15 mouse cellular contexts compared by ENCODE assay signal in genomic region chr3:62380420-62380819, GRCm38 (mm10). TPM values are rescaled to one million over a fixed set of nuclear protein-coding genes. Genes with fewer than 3 reads are reported as not detected.
"Had no signal": no experiment of that assay in that cellular context is flagged by ENCODE, and none has a peak within 500 bp of the region (broad histone marks: within the 10 kb centered on the region; RNA-seq: fewer than 3 reads in every experiment).

No protein-coding gene starts in this region.

- DNase-seq: kidney, adult 9 months; kidney, postnatal 4 days; lung, embryonic 14.5 days; midbrain, embryonic 14.5 days; right cerebral cortex, adult 18-20 months; thymus, postnatal 4 days had no signal

- ATAC-seq: hindbrain, postnatal 0 days had no signal

- H3K9me3 ChIP-seq: limb, embryonic 10.5 days; liver, embryonic 15.5 days had no signal

- H3K27ac ChIP-seq: hindbrain, postnatal 0 days; layer of hippocampus, adult 2 months; limb, embryonic 10.5 days; liver, embryonic 15.5 days; macrophage; stomach, postnatal 0 days had no signal

- H3K9ac ChIP-seq: liver, embryonic 15.5 days; lung, embryonic 14.5 days had no signal

- H3K4me2 ChIP-seq: liver, embryonic 11.5 days; liver, embryonic 15.5 days; lung, embryonic 14.5 days had no signal

- H3K36me3 ChIP-seq: limb, embryonic 10.5 days; liver, embryonic 15.5 days had no signal

- H3K27me3 ChIP-seq: liver, embryonic 15.5 days; megakaryocyte, embryonic 14.5 days had no signal

- H3K4me1 ChIP-seq: liver, embryonic 15.5 days; megakaryocyte, embryonic 14.5 days had no signal

- H3K4me3 ChIP-seq: layer of hippocampus, adult 2 months; limb, embryonic 10.5 days; liver, embryonic 15.5 days; megakaryocyte, embryonic 14.5 days; myocyte had no signal

RNA-seq across cellular contexts. Expression of gene Arhgef26, which starts 42.3 kb away (rescaled TPM):
- polyA plus RNA-seq: macrophage had no signal
